9 mouse cellular contexts compared by ENCODE assay signal in the genomic region with DNA sequence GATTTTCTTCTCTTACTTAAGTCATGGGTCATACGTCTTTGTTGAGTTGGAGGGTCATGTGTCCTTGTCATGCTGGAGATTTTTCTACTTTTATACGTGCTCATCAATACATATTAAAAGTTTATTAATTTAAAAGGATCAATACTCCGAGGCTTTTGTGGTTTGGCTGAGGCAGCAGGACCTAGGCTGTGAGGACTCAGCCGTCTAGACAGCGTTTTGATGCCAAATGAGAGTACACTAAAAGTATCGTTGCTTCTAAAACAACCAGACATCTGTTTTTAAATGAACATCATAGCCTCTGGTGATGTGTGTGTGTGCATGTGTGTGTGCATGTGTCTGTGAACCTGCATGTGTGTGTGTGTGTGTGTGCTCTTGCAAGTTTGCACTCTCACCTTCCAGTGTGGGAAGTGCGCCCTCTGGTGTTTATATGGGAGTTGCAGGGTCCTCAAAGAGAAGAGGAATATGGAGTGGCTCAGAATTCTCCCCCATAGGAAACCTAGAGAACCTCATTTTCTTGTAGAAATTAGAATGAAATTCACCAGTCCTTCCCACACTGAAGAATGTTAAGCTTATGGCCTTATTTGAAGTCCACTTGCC. TPM values are rescaled to one million over a fixed set of nuclear protein-coding genes. Genes with fewer than 3 reads are reported as not detected.
A peak's percentile ranks its signal among the peaks of the same experiment; 100 is the strongest.
DNase-seq lines count a peak whose midpoint lies in the region; ATAC-seq lines count a peak whose summit lies in the region.
"Had no signal": no experiment of that assay in that cellular context is flagged by ENCODE, and none has a peak within 500 bp of the region (broad histone marks: within the 10 kb centered on the region; RNA-seq: fewer than 3 reads in every experiment).

No protein-coding gene starts in this region.

- no peak overlapping the region for H3K4me3 ChIP-seq in hindbrain, embryonic 16.5 days (ENCODE audit: low read length)
- no peak overlapping the region for H3K4me3 ChIP-seq in limb, embryonic 12.5 days (replicated peaks)
- H3K4me3 ChIP-seq in neural tube, embryonic 15.5 days (replicated peaks) = no peak overlapping the region
- H3K4me3 ChIP-seq: heart, embryonic 15.5 days had no signal

- peak; percentile 35 to 85 for DNase-seq in adrenal gland, adult (ENCODE audit: inconsistent age in 2 of 2, low spot score in 1 of 2)
- DNase-seq in adrenal gland, adult 8-10 months = no peak
- peak; percentile 49 for DNase-seq in thymus, postnatal 0 days (ENCODE audit: low spot score)
- no peak for DNase-seq in thymus, adult 18-20 months
- DNase-seq in embryo, embryonic 10.5 days (ENCODE audit: low spot score) = peak; percentile 88

- H3K4me2 ChIP-seq in hindbrain, embryonic 16.5 days (ENCODE audit: low read length) = no peak overlapping the region
- no peak overlapping the region for H3K4me2 ChIP-seq in limb, embryonic 12.5 days
- H3K4me2 ChIP-seq in neural tube, embryonic 15.5 days = no peak overlapping the region
- H3K4me2 ChIP-seq: heart, embryonic 15.5 days had no signal

- H3K9me3 ChIP-seq in hindbrain, embryonic 16.5 days (ENCODE audit: control insufficient read depth, low read length) = no peaks in the 10 kb centered on the region
- H3K9me3 ChIP-seq in limb, embryonic 12.5 days = no peaks in the 10 kb centered on the region
- no peaks in the 10 kb centered on the region for H3K9me3 ChIP-seq in neural tube, embryonic 15.5 days (replicated peaks)
- H3K9me3 ChIP-seq: heart, embryonic 15.5 days had no signal

- no peaks in the 10 kb centered on the region for H3K27me3 ChIP-seq in hindbrain, embryonic 16.5 days (replicated peaks; ENCODE audit: control insufficient read depth, insufficient read depth, low read length)
- H3K27me3 ChIP-seq in limb, embryonic 12.5 days = no peaks in the 10 kb centered on the region
- no peaks in the 10 kb centered on the region for H3K27me3 ChIP-seq in neural tube, embryonic 15.5 days (replicated peaks)

- no peak overlapping the region for H3K27ac ChIP-seq in hindbrain, embryonic 16.5 days (ENCODE audit: low read depth, low read length)
- no peak overlapping the region for H3K27ac ChIP-seq in limb, embryonic 12.5 days
- no peak overlapping the region for H3K27ac ChIP-seq in neural tube, embryonic 15.5 days (replicated peaks)
- H3K27ac ChIP-seq: heart, embryonic 15.5 days had no signal

- H3K36me3 ChIP-seq in hindbrain, embryonic 16.5 days (ENCODE audit: control insufficient read depth, insufficient read depth, low read length) = no peaks in the 10 kb centered on the region
- H3K36me3 ChIP-seq in limb, embryonic 12.5 days = no peaks in the 10 kb centered on the region
- no peaks in the 10 kb centered on the region for H3K36me3 ChIP-seq in neural tube, embryonic 15.5 days
- H3K36me3 ChIP-seq: heart, embryonic 15.5 days had no signal

- H3K9ac ChIP-seq in hindbrain, embryonic 16.5 days (ENCODE audit: low read depth, low read length) = no peak overlapping the region
- H3K9ac ChIP-seq in limb, embryonic 12.5 days (replicated peaks) = no peak overlapping the region
- H3K9ac ChIP-seq in neural tube, embryonic 15.5 days (replicated peaks) = no peak overlapping the region
- H3K9ac ChIP-seq: heart, embryonic 15.5 days had no signal

- no peaks in the 10 kb centered on the region for H3K4me1 ChIP-seq in hindbrain, embryonic 16.5 days (ENCODE audit: control insufficient read depth, insufficient read depth, low read depth, low read length)
- no peaks in the 10 kb centered on the region for H3K4me1 ChIP-seq in limb, embryonic 12.5 days (replicated peaks)
- no peaks in the 10 kb centered on the region for H3K4me1 ChIP-seq in neural tube, embryonic 15.5 days
- H3K4me1 ChIP-seq: heart, embryonic 15.5 days had no signal

- 62% methylated on average over 7 of the region's 7 CpGs for WGBS in hindbrain, embryonic 16.5 days
- WGBS in limb, embryonic 12.5 days = 60% methylated on average over 7 of the region's 7 CpGs
- WGBS in neural tube, embryonic 15.5 days = 67% methylated on average over 7 of the region's 7 CpGs

- peak; percentile 30; the same call in 1 of the 2 replicates for ATAC-seq in hindbrain, embryonic 16.5 days
- ATAC-seq in limb, embryonic 12.5 days (ENCODE audit: insufficient number of reproducible peaks, insufficient read depth, low FRiP score, low TSS enrichment, low read depth) = 0 out of 2 replicates have a peak, but pooled peaks have one; percentile 10
- ATAC-seq in neural tube, embryonic 15.5 days (ENCODE audit: low FRiP score) = peak; percentile 31; the same call in 1 of the 2 replicates

RNA-seq across cellular contexts. Expression of gene Dact2, which starts 16.6 kb away (rescaled TPM):
- 1 to 10 TPM in 2 of 4 experiments, under 1 TPM in 2; 0.59 to 1.4 (median 1.1) TPM for total RNA-seq in adrenal gland, adult 8-10 months (2022)
- polyA plus RNA-seq in thymus, postnatal 0 days (2015; fragmentation: Nextera tagmentation; extraction: Ambion mirVana) = 19.5 and 21.1 TPM in 2 replicates
- polyA plus RNA-seq in hindbrain, embryonic 16.5 days (2015; fragmentation: Nextera tagmentation; extraction: Ambion mirVana) = 3.1 and 3.7 TPM in 2 replicates
- 0.92 and 1.1 TPM in 2 replicates for polyA plus RNA-seq in limb, embryonic 12.5 days (2016; fragmentation: Nextera tagmentation; extraction: Ambion mirVana)
- polyA plus RNA-seq in neural tube, embryonic 15.5 days (2015; fragmentation: Nextera tagmentation; extraction: Ambion mirVana) = 3.7 and 9.1 TPM in 2 replicates

RNA-seq across cellular contexts. Expression of gene Smoc2, which starts 58.6 kb away (rescaled TPM):
- 10 to 100 TPM; 29.1 to 46.6 (median 31.3) TPM for total RNA-seq in adrenal gland, adult 8-10 months (2022)
- polyA plus RNA-seq in thymus, postnatal 0 days (2015; fragmentation: Nextera tagmentation; extraction: Ambion mirVana) = 4.7 and 4.8 TPM in 2 replicates
- 6.8 and 7.8 TPM in 2 replicates for polyA plus RNA-seq in hindbrain, embryonic 16.5 days (2015; fragmentation: Nextera tagmentation; extraction: Ambion mirVana)
- 75.9 and 87.3 TPM in 2 replicates for polyA plus RNA-seq in limb, embryonic 12.5 days (2016; fragmentation: Nextera tagmentation; extraction: Ambion mirVana)
- 12.8 and 34.6 TPM in 2 replicates for polyA plus RNA-seq in neural tube, embryonic 15.5 days (2015; fragmentation: Nextera tagmentation; extraction: Ambion mirVana)

Comparison
In these comparisons a context has a peak if more than half of its experiments do, and no peak if none do; other contexts are left out.
1. DNase-seq: peak in adrenal gland, adult (2 of 2), thymus, postnatal 0 days (single experiment) and embryo, embryonic 10.5 days (single experiment); none in adrenal gland, adult 8-10 months (single experiment) and thymus, adult 18-20 months (0 of 2).
2. Peak in every context shown above with its lines, with median percentiles within 50 percentile points of each other: ATAC-seq.